Mouse (Mus musculus) erythroblast, embryonic 14.5 days (primary cell): ENCODE data around the gene 9330182L06Rik. TPM values are rescaled to one million over a fixed set of nuclear protein-coding genes. Genes with fewer than 3 reads are reported as not detected.

Source experiments
- H3K27me3 ChIP-seq: 2 replicates; pipeline ENCODE4 v1.6.1; 2012; ENCODE audit warnings: inconsistent platforms; ENCODE audit not compliant: control insufficient read depth
- H3K36me3 ChIP-seq: 2 replicates; pipeline ENCODE4 v1.6.1; 2012; ENCODE audit warnings: mild to moderate bottlenecking, inconsistent platforms; ENCODE audit not compliant: control insufficient read depth
- H3K4me1 ChIP-seq: 2 replicates; pipeline ENCODE4 v1.6.1; 2012; ENCODE audit warnings: inconsistent platforms; ENCODE audit not compliant: control insufficient read depth
- H3K4me3 ChIP-seq: replicated peaks from 2 replicates; pipeline ENCODE3; 2012; ENCODE audit warnings: moderate library complexity, mild to moderate bottlenecking, inconsistent platforms
- H3K9me3 ChIP-seq: 2 replicates; pipeline ENCODE4 v1.6.1; 2012; ENCODE audit warnings: low read length, inconsistent platforms, mixed read lengths; ENCODE audit not compliant: control insufficient read depth
- GATA1 ChIP-seq: IDR thresholded peaks from 2 replicates; pipeline ENCODE4 v1.6.1; 2012; ENCODE audit warnings: low read length, inconsistent platforms, mixed read lengths
- TAL1 ChIP-seq: IDR thresholded peaks from 3 replicates; pipeline ENCODE4 v1.6.1; 2012; ENCODE audit warnings: low read length, inconsistent platforms, mixed read lengths
- polyA plus RNA-seq: library from polyadenylated mRNA; stranded (reverse); fragments of >175 nt; gene quantifications from 2 replicates; pipeline ENCODE4 v1.2.3, GENCODE M21; 2012

The 9330182L06Rik gene
- polyA plus RNA-seq, 1 experiment = not detected

DNA sequence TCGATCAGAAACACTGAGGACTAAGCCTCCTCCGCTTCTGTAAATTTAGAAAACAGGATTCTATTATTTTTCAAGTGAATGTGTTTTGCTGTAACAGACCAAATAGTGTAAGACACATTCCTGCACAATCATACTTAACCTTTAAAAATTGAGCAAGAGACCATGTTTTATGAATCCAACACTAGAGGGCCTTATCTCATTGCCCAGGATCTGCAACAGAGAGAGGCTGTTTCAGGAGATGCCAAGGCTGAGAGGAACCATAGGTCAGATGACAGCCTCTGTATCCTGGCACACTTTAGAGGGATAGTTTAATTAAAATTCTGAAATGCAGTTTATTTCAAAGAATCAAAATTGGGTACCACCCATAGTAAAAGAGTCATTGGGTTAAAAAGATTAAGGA is 187.4 kb downstream of the 9330182L06Rik start:
- peaks cover 3% of the 10 kb centered on the region for H3K9me3 ChIP-seq
- TF ChIP-seq TAL1 (no peak), GATA1 (no peak)
- H3K4me1 ChIP-seq = no peaks in the 10 kb centered on the region
- no peaks in the 10 kb centered on the region for H3K36me3 ChIP-seq
- no peak overlapping the region for H3K4me3 ChIP-seq
- H3K27me3 ChIP-seq = no peaks in the 10 kb centered on the region

DNA sequence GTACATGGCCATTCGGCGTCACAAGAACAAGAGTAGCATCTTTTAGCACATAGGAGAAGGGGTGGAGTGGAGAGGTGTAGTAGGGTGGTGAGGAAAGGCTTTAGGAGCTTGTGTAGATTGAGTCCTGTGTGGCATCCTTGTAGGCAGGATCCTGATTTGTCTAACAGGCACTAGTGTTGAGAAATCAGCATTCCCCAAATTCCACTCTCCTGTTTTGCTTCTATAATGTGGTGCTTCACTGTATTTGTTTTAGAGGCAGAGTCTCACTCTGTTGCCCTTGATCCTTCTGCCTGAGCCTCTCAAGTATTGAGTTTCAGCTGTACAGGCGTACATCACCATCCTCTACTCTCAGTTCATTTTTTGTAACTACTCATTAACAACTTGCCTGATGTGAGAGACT is 211.7 kb downstream of the 9330182L06Rik start:
- no peaks in the 10 kb centered on the region for H3K4me1 ChIP-seq
- no peak overlapping the region for H3K4me3 ChIP-seq
- TF ChIP-seq GATA1 = no peak
- no peaks in the 10 kb centered on the region for H3K27me3 ChIP-seq
- H3K36me3 ChIP-seq = no peaks in the 10 kb centered on the region
- H3K9me3 ChIP-seq = no peaks in the 10 kb centered on the region

DNA sequence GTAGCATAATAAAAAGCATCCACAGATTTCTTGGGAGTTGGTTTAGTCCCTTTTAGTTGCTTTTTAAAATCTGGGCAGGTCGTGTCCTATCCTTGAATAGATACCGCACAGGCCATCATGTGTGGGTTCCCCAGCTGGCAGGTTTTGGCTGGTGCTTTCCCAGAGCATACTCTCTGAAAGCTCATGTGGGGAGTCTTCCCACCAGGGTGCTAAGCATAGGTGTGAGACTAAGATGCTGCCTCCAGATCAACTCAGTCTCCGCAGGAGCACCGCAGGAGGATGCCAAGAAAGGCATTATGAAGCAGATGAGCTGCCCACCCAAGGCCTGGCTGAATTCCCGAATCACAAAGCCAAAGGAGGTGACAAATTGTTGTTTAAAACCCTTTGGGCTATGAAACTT is 229.5 kb downstream of the 9330182L06Rik start:
- peaks cover 7% of the 10 kb centered on the region; the same call in 1 of the 2 replicates for H3K9me3 ChIP-seq
- H3K4me3 ChIP-seq = no peak overlapping the region
- no peak for TF ChIP-seq GATA1
- no peak for TF ChIP-seq TAL1
- no peaks in the 10 kb centered on the region for H3K4me1 ChIP-seq
- no peaks in the 10 kb centered on the region for H3K36me3 ChIP-seq
- H3K27me3 ChIP-seq = no peaks in the 10 kb centered on the region

DNA sequence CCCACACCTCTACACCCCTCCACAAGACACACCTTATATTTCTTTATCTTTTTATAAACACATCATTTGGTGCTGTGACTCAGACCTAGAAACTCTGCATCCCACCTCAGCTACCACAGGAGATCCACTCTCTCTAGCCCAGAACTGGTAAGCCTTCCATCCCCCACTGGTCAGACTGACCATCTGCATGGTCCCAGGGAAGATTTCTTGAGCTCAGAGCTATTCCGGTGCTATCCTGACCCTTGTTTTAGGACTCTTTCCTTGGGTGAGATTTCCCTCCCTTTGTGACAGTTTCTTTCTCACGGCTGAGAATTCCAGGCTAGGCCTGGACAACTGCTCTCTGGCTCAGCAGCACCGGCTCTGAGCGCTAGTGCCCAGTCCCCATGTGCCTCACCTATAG is 231.3 kb downstream of the 9330182L06Rik start:
- TF ChIP-seq GATA1 = no peak
- Histone ChIP-seq H3K27me3 (no peaks in the 10 kb centered on the region), H3K36me3 (no peaks in the 10 kb centered on the region), H3K4me1 (no peaks in the 10 kb centered on the region), H3K4me3 (no peak overlapping the region), H3K9me3 (peaks cover 7% of the 10 kb centered on the region; the same call in 1 of the 2 replicates)

DNA sequence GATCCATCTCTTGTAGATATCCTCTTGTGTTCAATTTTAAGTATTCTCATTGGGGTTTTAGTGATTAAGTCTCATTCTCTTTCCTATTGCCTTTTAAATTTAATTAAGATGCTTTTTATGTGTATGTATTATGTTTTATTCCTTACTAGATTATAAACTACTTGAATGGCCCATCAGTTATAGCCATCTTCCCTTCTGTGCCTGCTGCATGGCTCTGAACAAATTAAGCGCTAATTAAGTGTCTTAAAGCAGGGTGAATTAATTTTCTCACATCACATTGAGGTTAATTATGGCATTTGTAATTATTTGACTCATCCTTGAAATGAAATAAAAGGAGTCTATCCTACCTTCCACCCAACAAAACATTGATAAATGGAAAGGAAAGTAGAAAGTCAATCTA is 245.1 kb downstream of the 9330182L06Rik start:
- H3K36me3 ChIP-seq = no peaks in the 10 kb centered on the region
- no peak for TF ChIP-seq GATA1
- TF ChIP-seq TAL1 = no peak
- peaks cover 2% of the 10 kb centered on the region for H3K9me3 ChIP-seq
- H3K27me3 ChIP-seq = no peaks in the 10 kb centered on the region
- no peaks in the 10 kb centered on the region for H3K4me1 ChIP-seq
- no peak overlapping the region for H3K4me3 ChIP-seq

DNA sequence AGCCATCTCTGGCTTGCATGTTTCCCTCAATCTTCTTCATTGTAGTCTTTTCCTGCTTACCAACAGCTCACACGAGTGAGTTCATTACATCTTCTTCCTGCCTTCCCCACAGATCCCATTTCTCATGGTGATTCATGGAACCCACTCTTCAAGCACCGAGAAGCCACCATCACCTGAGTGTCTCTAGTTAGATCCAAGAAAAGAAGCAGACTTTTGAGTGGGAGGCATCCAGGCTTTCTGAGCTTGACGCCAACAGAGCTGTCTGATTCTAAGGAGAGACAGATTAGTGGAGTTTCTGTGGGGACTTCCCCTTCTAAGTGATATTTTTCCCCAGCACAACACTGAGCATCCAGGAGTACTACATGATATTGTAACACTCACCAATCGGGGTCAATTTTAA is 259.6 kb downstream of the 9330182L06Rik start:
- Histone ChIP-seq H3K27me3 (no peaks in the 10 kb centered on the region), H3K4me3 (no peak overlapping the region), H3K9me3 (peaks cover 4% of the 10 kb centered on the region; the same call in 1 of the 2 replicates), H3K4me1 (no peaks in the 10 kb centered on the region), H3K36me3 (no peaks in the 10 kb centered on the region)
- no peak for TF ChIP-seq GATA1
- TF ChIP-seq TAL1 = no peak

Other genes starting within 250 kb of the 9330182L06Rik start
- 0.04 and 0.14 TPM in 2 replicates for gene Tmem243, start 165.4 kb upstream of the 9330182L06Rik start, polyA plus RNA-seq
- gene Dmtf1, start 104.3 kb upstream of the 9330182L06Rik start, polyA plus RNA-seq = 0.05 and 0.07 TPM in 2 replicates